Mouse (Mus musculus) kidney, postnatal 0 days (tissue): ENCODE measurements at regions not wholly inside any gene's neighbourhood (a gene's known extent, or its start where the extent isn't known, plus 50 kb on each side); places are given as distances from the start of the nearest gene placed in this dataset.
A peak's percentile ranks its signal among the peaks of the same experiment; 100 is the strongest.

Experiments used
- ATAC-seq: fragments of 200-750 bp; cut with Nextera tagmentation; replicated peaks from 2 replicates; pipeline ENCODE4 v1.8.0; 2017; ENCODE audit warnings: low read depth, moderate number of reproducible peaks, moderate TSS enrichment, moderate library complexity; ENCODE audit not compliant: low FRiP score
- DNase-seq: peaks from one replicate; pipeline ENCODE4 v3.0.0-alpha.2; 2016; ENCODE audit warnings: low spot score
- H3K27ac ChIP-seq: fragments of 300-500 bp; sonication (generic); 2 replicates; pipeline ENCODE4 v1.5.1; 2014; ENCODE audit warnings: mild to moderate bottlenecking
- H3K27me3 ChIP-seq: fragments of 300-500 bp; sonication (generic); 2 replicates; pipeline ENCODE4 v1.6.1; 2014; ENCODE audit warnings: low read length, mixed read lengths; ENCODE audit not compliant: insufficient read depth
- H3K36me3 ChIP-seq: fragments of 300-500 bp; sonication (generic); 2 replicates; pipeline ENCODE4 v1.6.1; 2014; ENCODE audit warnings: low read length, mixed read lengths; ENCODE audit not compliant: insufficient read depth
- H3K4me1 ChIP-seq: fragments of 300-500 bp; sonication (generic); replicated peaks from 2 replicates; pipeline ENCODE4 v1.6.1; 2014; ENCODE audit warnings: antibody characterized with exemption, low read length, mixed read lengths; ENCODE audit not compliant: insufficient read depth
- H3K4me2 ChIP-seq: fragments of 300-500 bp; sonication (generic); 2 replicates; pipeline ENCODE4 v1.6.1; 2014; ENCODE audit warnings: mild to moderate bottlenecking, low read length, moderate library complexity, mixed read lengths
- H3K4me3 ChIP-seq: fragments of 300-500 bp; sonication (generic); replicated peaks from 2 replicates; pipeline ENCODE4 v1.5.1; 2014; ENCODE audit warnings: low read depth, low read length
- H3K9ac ChIP-seq: fragments of 300-500 bp; sonication (generic); 2 replicates; pipeline ENCODE4 v1.6.1; 2014; ENCODE audit warnings: low read depth, low read length
- H3K9me3 ChIP-seq: fragments of 300-500 bp; sonication (generic); replicated peaks from 2 replicates; pipeline ENCODE4 v1.6.1; 2016; ENCODE audit warnings: low read length, inconsistent platforms, mixed read lengths
- CTCF ChIP-seq: IDR thresholded peaks from 2 replicates; pipeline ENCODE4 v1.5.1; 2016; ENCODE audit warnings: antibody characterized with exemption, low read depth, mild to moderate bottlenecking, moderate library complexity
- WGBS: fragments of 180-500 bp; shearing (Covaris S2); extraction: QIAGEN DNeasy Blood & Tissue Kit; methylation state at CpG from one replicate; pipeline ENCODE4 v1.1.7; 2014; 5-methylcytosine and 5-hydroxymethylcytosine counted together

GRCm38 (mm10) chr6:120590191-120590590 is 59.1 kb upstream of the Hdhd5 start:
- no peak for TF ChIP-seq CTCF
- 87% methylated on average over 2 of the region's 2 CpGs for WGBS
- peaks cover 6% of the 10 kb centered on the region; the same call in 1 of the 2 replicates for H3K4me1 ChIP-seq
- no peak overlapping the region for H3K9ac ChIP-seq
- H3K36me3 ChIP-seq = no peaks in the 10 kb centered on the region
- H3K4me2 ChIP-seq = no peak overlapping the region
- H3K27me3 ChIP-seq = no peaks in the 10 kb centered on the region
- DNase-seq (no peak), ATAC-seq (no peak)
- no peaks in the 10 kb centered on the region for H3K9me3 ChIP-seq
- no peak overlapping the region for H3K4me3 ChIP-seq
- no peak overlapping the region for H3K27ac ChIP-seq

GRCm38 (mm10) chr6:120588701-120589659 is 57.9 kb upstream of the Hdhd5 start:
- Histone ChIP-seq H3K9ac (no peak overlapping the region), H3K4me3 (no peak overlapping the region), H3K27me3 (no peaks in the 10 kb centered on the region), H3K36me3 (no peaks in the 10 kb centered on the region), H3K4me1 (peaks cover 6% of the 10 kb centered on the region; the same call in 1 of the 2 replicates), H3K27ac (no peak overlapping the region), H3K4me2 (no peak overlapping the region), H3K9me3 (no peaks in the 10 kb centered on the region)
- no peak for DNase-seq
- WGBS = 83% methylated on average over 11 of the region's 11 CpGs
- ATAC-seq = no peak
- TF ChIP-seq CTCF = no peak

- H3K4me1 ChIP-seq = no peaks in the 10 kb centered on the region
- ATAC-seq (no peak), DNase-seq (no peak)
- no peak overlapping the region for H3K4me3 ChIP-seq
- no peaks in the 10 kb centered on the region for H3K27me3 ChIP-seq
- no peaks in the 10 kb centered on the region for H3K9me3 ChIP-seq
- H3K9ac ChIP-seq = no peak overlapping the region
- no peak overlapping the region for H3K4me2 ChIP-seq
- no peaks in the 10 kb centered on the region for H3K36me3 ChIP-seq
- no peak overlapping the region for H3K27ac ChIP-seq
- TF ChIP-seq CTCF = no peak
- 30% methylated on average over 2 of the region's 2 CpGs for WGBS
These were observed 54.8 kb upstream of the Hdhd5 start for GRCm38 (mm10) chr6:120585941-120586280.

GRCm38 (mm10) chr6:120585118-120585940 is 54.2 kb upstream of the Hdhd5 start:
- 26% methylated on average over 9 of the region's 9 CpGs for WGBS
- Histone ChIP-seq H3K9ac (no peak overlapping the region), H3K36me3 (no peaks in the 10 kb centered on the region), H3K9me3 (no peaks in the 10 kb centered on the region), H3K27ac (no peak overlapping the region), H3K4me1 (no peaks in the 10 kb centered on the region), H3K4me2 (no peak overlapping the region), H3K27me3 (no peaks in the 10 kb centered on the region), H3K4me3 (no peak overlapping the region)
- DNase-seq = peak; percentile 85
- TF ChIP-seq CTCF = no peak
- peak; percentile 41 for ATAC-seq

- Histone ChIP-seq H3K4me1 (peaks cover 6% of the 10 kb centered on the region; the same call in 1 of the 2 replicates), H3K4me3 (no peak overlapping the region), H3K9ac (no peak overlapping the region), H3K36me3 (no peaks in the 10 kb centered on the region), H3K4me2 (no peak overlapping the region), H3K27me3 (no peaks in the 10 kb centered on the region), H3K27ac (no peak overlapping the region), H3K9me3 (no peaks in the 10 kb centered on the region)
- DNase-seq = no peak
- no peak for ATAC-seq
- 84% methylated on average over 2 of the region's 2 CpGs for WGBS
- peak; percentile 35; the same call in 1 of the 2 replicates for TF ChIP-seq CTCF
These were observed 50.6 kb upstream of the Hdhd5 start for GRCm38 (mm10) chr6:120581748-120582147.
